Mouse (Mus musculus) hindbrain, embryonic 13.5 days (tissue): ENCODE results near the gene Srrm1. TPM values are rescaled to one million over a fixed set of nuclear protein-coding genes. Genes with fewer than 3 reads are reported as not detected.
"Not testable (repeated sequence)": the region's sequence is repeated elsewhere in the genome, so short reads cannot be mapped to it uniquely, and the experiment has no call there.

Experiments
- ATAC-seq: fragments of 200-750 bp; cut with Nextera tagmentation; 2 replicates; pipeline ENCODE4 v1.8.0; 2017; ENCODE audit warnings: moderate TSS enrichment; ENCODE audit not compliant: low FRiP score
- H3K27ac ChIP-seq: fragments of 300-500 bp; sonication (generic); 2 replicates; pipeline ENCODE4 v1.5.1; 2015; ENCODE audit warnings: inconsistent platforms, mild to moderate bottlenecking, moderate library complexity
- H3K27me3 ChIP-seq: fragments of 300-500 bp; sonication (generic); 2 replicates; pipeline ENCODE4 v1.6.1; 2015; ENCODE audit warnings: mild to moderate bottlenecking, inconsistent platforms
- H3K36me3 ChIP-seq: fragments of 300-500 bp; sonication (generic); 2 replicates; pipeline ENCODE4 v1.6.1; 2015; ENCODE audit warnings: mild to moderate bottlenecking, inconsistent platforms
- H3K4me1 ChIP-seq: fragments of 300-500 bp; sonication (generic); replicated peaks from 2 replicates; pipeline ENCODE4 v1.6.1; 2015; ENCODE audit warnings: inconsistent platforms
- H3K4me2 ChIP-seq: fragments of 300-500 bp; sonication (generic); 2 replicates; pipeline ENCODE4 v1.6.1; 2015; ENCODE audit warnings: inconsistent platforms, mild to moderate bottlenecking, moderate library complexity
- H3K4me3 ChIP-seq: fragments of 300-500 bp; sonication (generic); 2 replicates; pipeline ENCODE4 v1.5.1; 2015; ENCODE audit warnings: mild to moderate bottlenecking, inconsistent platforms
- H3K9ac ChIP-seq: fragments of 300-500 bp; sonication (generic); 2 replicates; pipeline ENCODE4 v1.6.1; 2015; ENCODE audit warnings: mild to moderate bottlenecking, inconsistent platforms
- H3K9me3 ChIP-seq: fragments of 300-500 bp; sonication (generic); 2 replicates; pipeline ENCODE4 v1.6.1; 2016; ENCODE audit warnings: inconsistent platforms
- WGBS: fragments of 180-500 bp; shearing (Covaris S2); methylation state at CpG from one replicate; pipeline ENCODE4 v1.1.7; 2015; 5-methylcytosine and 5-hydroxymethylcytosine counted together
- polyA plus RNA-seq: library from polyadenylated mRNA; unstranded; fragments of >200 nt; fragmentation: Nextera tagmentation; extraction: Ambion mirVana; gene quantifications from 2 replicates; pipeline ENCODE4 v1.2.1, GENCODE M21; 2015

Gene Srrm1
- polyA plus RNA-seq, 1 experiment from 2014 or later = 220 TPM

- ATAC-seq = no peak
- 83% methylated on average over 11 of the region's 11 CpGs for WGBS
- no peaks in the 10 kb centered on the region for H3K27me3 ChIP-seq
- no peak overlapping the region for H3K27ac ChIP-seq
- no peak overlapping the region for H3K4me3 ChIP-seq
- no peaks in the 10 kb centered on the region for H3K9me3 ChIP-seq
- no peak overlapping the region for H3K4me2 ChIP-seq
- H3K9ac ChIP-seq = no peak overlapping the region
- H3K4me1 ChIP-seq = no peaks in the 10 kb centered on the region
- no peaks in the 10 kb centered on the region for H3K36me3 ChIP-seq
Measured at GRCm38 (mm10) chr4:135377241-135377640, 24.1 kb upstream of the Srrm1 start.

- H3K4me3 ChIP-seq = no peak overlapping the region
- no peak overlapping the region for H3K4me2 ChIP-seq
- no peak for ATAC-seq
- no peaks in the 10 kb centered on the region for H3K36me3 ChIP-seq
- no peaks in the 10 kb centered on the region for H3K4me1 ChIP-seq
- no peak overlapping the region for H3K9ac ChIP-seq
- WGBS = 70% methylated on average over 3 of the region's 3 CpGs
- H3K27ac ChIP-seq = no peak overlapping the region
- no peaks in the 10 kb centered on the region for H3K27me3 ChIP-seq
- H3K9me3 ChIP-seq = no peaks in the 10 kb centered on the region
Measured at GRCm38 (mm10) chr4:135375444-135375843, 22.3 kb upstream of the Srrm1 start.

DNA sequence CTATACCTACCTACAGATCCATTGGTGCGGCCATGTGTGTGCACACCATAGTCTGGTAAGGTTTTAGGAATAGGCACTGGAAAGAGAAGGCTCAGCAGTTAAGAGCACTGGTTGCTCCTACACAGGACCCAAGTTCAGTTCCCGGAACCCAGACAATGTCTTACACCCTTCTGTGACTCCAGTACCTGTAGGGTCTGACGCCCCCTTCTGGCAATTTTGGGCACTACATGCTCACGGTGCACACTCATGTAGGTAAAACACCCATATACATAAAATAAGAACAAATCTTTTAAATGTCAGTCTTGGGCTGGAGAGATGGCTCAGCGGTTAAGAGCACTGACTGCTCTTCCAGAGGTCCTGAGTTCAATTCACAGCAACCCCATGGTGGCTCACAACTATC lies 20.2 kb upstream of the Srrm1 start:
- H3K9me3 ChIP-seq = no peaks in the 10 kb centered on the region
- H3K4me1 ChIP-seq = no peaks in the 10 kb centered on the region
- H3K27ac ChIP-seq = no peak overlapping the region
- no peak overlapping the region for H3K9ac ChIP-seq
- WGBS = 81% methylated on average over 5 of the region's 5 CpGs
- no peaks in the 10 kb centered on the region for H3K27me3 ChIP-seq
- ATAC-seq = no peak
- no peaks in the 10 kb centered on the region for H3K36me3 ChIP-seq
- H3K4me3 ChIP-seq = no peak overlapping the region
- H3K4me2 ChIP-seq = no peak overlapping the region

GRCm38 (mm10) chr4:135370372-135370771 lies 17.3 kb upstream of the Srrm1 start:
- Histone ChIP-seq H3K4me1 (no peaks in the 10 kb centered on the region), H3K4me3 (no peak overlapping the region), H3K36me3 (no peaks in the 10 kb centered on the region), H3K9ac (no peak overlapping the region), H3K4me2 (no peak overlapping the region), H3K27ac (no peak overlapping the region), H3K27me3 (no peaks in the 10 kb centered on the region), H3K9me3 (no peaks in the 10 kb centered on the region)
- no peak for ATAC-seq
- 65% methylated on average over 11 of the region's 11 CpGs for WGBS

DNA sequence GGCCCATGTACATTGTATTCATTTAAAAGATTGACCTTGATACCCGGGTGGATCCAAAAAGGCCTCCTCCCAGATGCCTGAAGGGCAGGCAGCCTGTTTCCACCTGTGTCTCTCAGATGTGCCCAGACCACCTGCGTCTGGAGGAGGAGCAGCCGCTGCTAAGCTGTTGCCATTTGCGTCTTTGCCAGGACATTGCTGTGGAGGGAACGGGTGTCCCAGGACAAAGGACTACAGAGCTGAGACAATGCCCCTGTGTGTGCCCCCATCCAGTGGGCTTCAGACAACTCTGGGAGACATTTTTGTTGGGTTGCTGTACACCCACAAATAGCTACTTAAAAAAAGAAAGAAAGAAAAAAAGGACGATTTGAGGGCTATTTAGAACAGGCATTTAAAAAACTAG lies 9.7 kb upstream of the Srrm1 start:
- no peak for ATAC-seq
- no peaks in the 10 kb centered on the region for H3K36me3 ChIP-seq
- H3K9ac ChIP-seq = no peak overlapping the region
- H3K4me3 ChIP-seq = no peak overlapping the region
- H3K9me3 ChIP-seq = no peaks in the 10 kb centered on the region
- no peak overlapping the region for H3K4me2 ChIP-seq
- no peaks in the 10 kb centered on the region for H3K27me3 ChIP-seq
- 30% methylated on average over 6 of the region's 6 CpGs for WGBS
- no peaks in the 10 kb centered on the region for H3K4me1 ChIP-seq
- no peak overlapping the region for H3K27ac ChIP-seq

DNA sequence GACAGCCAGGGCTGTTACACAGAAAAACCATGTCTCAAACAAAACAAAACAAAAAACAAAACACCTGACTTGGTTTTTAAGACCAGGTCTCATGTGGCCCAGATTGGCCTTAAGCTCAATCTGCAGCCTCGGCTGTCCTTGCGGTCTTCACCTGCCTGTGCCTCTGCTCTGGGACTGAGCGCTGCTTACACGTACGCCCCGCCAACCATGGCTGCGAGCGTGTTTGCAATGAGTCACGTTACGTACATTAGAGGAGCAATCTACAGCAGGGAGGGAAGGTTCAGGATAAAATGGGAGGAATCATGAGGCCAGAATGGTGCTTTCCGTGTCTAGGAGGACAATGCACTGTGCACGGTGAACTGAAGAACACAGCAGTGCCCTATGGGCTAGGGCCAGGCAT lies 8.6 kb upstream of the Srrm1 start:
- Histone ChIP-seq H3K9ac (no peak overlapping the region), H3K36me3 (no peaks in the 10 kb centered on the region), H3K4me3 (no peak overlapping the region), H3K27me3 (0 out of 2 replicates have a peak, but pooled peaks cover 9% of the 10 kb centered on the region), H3K27ac (no peak overlapping the region), H3K9me3 (no peaks in the 10 kb centered on the region), H3K4me1 (no peaks in the 10 kb centered on the region), H3K4me2 (no peak overlapping the region)
- 89% methylated on average over 12 of the region's 12 CpGs for WGBS
- no peak for ATAC-seq

- Histone ChIP-seq H3K4me3 (no peak overlapping the region), H3K27me3 (0 out of 2 replicates have a peak, but pooled peaks cover 9% of the 10 kb centered on the region), H3K9ac (no peak overlapping the region), H3K9me3 (no peaks in the 10 kb centered on the region), H3K4me2 (no peak overlapping the region), H3K36me3 (no peaks in the 10 kb centered on the region), H3K4me1 (peaks cover 9% of the 10 kb centered on the region), H3K27ac (no peak overlapping the region)
- no peak for ATAC-seq
- 3% methylated on average over 6 of the region's 6 CpGs for WGBS
Measured at GRCm38 (mm10) chr4:135358736-135359135, 5.6 kb upstream of the Srrm1 start.

DNA sequence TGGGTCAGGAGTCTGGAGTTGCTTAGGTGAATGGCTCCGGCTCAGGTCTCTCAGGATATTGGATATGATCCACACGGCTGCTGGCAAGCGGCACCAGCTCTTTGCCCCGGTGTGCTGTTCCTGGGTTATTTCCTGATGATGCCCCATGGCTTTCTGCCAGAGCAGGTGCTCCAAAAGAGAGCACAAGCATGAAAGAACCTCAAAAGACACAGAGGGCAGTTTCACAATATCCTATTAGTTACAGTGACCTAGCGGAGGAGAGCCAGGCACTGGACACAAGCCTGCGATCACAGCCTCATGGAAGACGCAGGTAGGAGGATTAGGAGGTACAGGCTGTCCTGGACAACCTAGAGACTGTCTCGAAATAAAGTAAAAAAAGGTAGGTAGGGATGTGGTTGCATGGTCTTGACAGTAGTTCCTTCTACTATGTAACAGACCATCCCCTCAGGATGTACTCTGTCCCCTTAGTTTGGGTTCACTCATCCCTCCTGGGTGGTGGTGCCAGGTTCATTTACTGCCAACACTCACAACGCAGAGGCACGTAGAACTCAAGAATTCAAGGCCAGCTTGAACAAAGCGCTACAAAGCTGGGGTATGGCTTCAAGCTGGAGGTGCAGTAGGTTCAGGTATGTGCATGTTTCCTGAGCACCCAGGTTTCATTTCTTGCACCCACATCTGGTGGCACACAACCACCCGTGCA lies 4.2 kb upstream of the Srrm1 start:
- no peak overlapping the region for H3K9ac ChIP-seq
- H3K4me2 ChIP-seq = no peak overlapping the region
- no peak for ATAC-seq
- no peaks in the 10 kb centered on the region for H3K9me3 ChIP-seq
- H3K27me3 ChIP-seq = 0 out of 2 replicates have a peak, but pooled peaks cover 9% of the 10 kb centered on the region
- H3K36me3 ChIP-seq = no peaks in the 10 kb centered on the region
- H3K4me1 ChIP-seq = peaks cover 9% of the 10 kb centered on the region
- 88% methylated on average over 12 of the region's 12 CpGs for WGBS
- no peak overlapping the region for H3K4me3 ChIP-seq
- no peak overlapping the region for H3K27ac ChIP-seq

DNA sequence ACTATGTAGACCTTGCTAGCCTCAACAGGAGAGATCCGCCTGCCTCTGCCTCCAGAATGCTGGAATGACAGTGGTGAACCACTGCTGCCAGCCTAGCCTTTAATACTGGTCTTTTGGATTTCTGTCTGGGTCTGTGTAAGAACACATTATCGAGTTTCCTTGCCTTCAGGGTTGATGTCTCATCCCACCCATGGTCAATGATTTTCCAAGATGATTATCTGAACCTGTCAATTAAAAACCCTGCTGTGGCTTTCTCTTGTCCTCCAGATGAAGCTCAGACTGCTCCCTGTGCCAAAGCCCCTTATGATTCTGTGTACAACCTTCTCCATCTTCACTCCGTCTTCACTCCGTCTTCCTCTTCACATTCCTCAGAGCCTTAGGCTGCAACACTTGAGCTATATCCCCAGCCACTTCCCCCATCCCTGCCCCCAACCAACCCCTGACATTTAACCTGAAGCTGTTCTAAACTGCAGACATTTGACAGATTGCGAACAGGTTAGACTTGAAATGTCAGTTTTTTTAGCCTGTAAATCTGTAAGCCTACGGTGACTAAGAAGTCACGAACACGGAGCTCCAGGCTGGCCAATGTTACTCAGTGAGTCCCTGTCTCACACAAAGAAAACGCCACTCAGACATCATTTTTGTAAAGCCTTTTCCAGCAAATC lies 2.9 kb upstream of the Srrm1 start:
- ATAC-seq = no peak
- no peak overlapping the region for H3K9ac ChIP-seq
- H3K4me1 ChIP-seq = peaks cover 22% of the 10 kb centered on the region
- 0 out of 2 replicates have a peak, but pooled peaks cover 9% of the 10 kb centered on the region for H3K27me3 ChIP-seq
- no peaks in the 10 kb centered on the region for H3K36me3 ChIP-seq
- H3K9me3 ChIP-seq = no peaks in the 10 kb centered on the region
- WGBS = 84% methylated on average over 9 of the region's 9 CpGs
- H3K27ac ChIP-seq = no peak overlapping the region
- no peak overlapping the region for H3K4me2 ChIP-seq
- H3K4me3 ChIP-seq = no peak overlapping the region

- not testable (repeated sequence) for H3K4me3 ChIP-seq, H3K27me3 ChIP-seq, H3K4me2 ChIP-seq, H3K36me3 ChIP-seq, ATAC-seq, H3K9me3 ChIP-seq
- Histone ChIP-seq H3K27ac (peak overlapping the region; percentile 96; the same call in 1 of the 2 replicates), H3K4me1 (peaks cover 22% of the 10 kb centered on the region), H3K9ac (peak overlapping the region; percentile 74; the same call in 1 of the 2 replicates)
Measured at GRCm38 (mm10) chr4:135354751-135355150, 1.6 kb upstream of the Srrm1 start.

- no peak for ATAC-seq
- H3K4me3 ChIP-seq = peak overlapping the region; percentile 99
- H3K27me3 ChIP-seq = 0 out of 2 replicates have a peak, but pooled peaks cover 9% of the 10 kb centered on the region
- WGBS = 22% methylated on average over 12 of the region's 12 CpGs
- H3K9me3 ChIP-seq = no peaks in the 10 kb centered on the region
- peaks cover 9% of the 10 kb centered on the region; the same call in 1 of the 2 replicates for H3K36me3 ChIP-seq
- peak overlapping the region; percentile 74 for H3K9ac ChIP-seq
- H3K4me1 ChIP-seq = peaks cover 22% of the 10 kb centered on the region
- H3K4me2 ChIP-seq = peak overlapping the region; percentile 72
- H3K27ac ChIP-seq = peak overlapping the region; percentile 96
Measured at GRCm38 (mm10) chr4:135353794-135354450, 801 bp upstream of the Srrm1 start.

DNA sequence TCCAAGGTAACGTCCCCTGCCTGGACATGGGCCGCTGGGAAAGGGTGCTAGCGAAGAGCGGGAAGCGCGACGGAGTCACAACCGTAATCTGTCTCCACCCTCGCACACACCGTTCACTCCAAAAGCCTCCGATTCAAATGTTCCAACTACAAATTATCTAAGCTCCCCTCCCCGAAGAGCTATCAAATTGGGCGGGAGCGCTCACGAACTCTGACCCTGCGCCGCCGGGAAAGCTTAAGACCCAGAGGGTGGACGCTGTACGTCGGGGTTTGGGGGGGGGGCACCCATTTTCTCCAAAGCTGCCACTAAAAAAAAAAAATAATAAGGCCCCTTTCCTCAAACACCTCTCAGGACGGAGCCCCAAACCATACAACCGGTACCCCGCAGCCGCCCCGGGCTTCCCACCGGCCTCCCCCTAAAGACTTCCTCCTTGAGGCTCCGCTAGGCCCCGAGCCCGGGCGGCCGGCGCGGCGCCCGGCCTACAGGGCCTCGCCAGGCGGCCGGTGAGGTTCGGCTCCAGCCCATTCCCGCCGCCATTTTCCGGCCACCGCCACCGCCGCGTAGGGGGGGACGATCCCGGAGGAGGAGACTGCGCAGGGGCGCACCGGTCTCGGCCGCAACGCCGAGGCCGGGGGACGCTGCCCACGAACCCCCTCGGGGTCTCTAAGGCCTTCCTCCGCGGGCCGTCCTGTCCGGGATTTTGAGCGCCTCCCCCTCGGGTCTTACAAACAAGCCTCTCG lies 625 bp downstream of the Srrm1 start:
- Histone ChIP-seq H3K27me3 (0 out of 2 replicates have a peak, but pooled peaks cover 6% of the 10 kb centered on the region), H3K4me1 (peaks cover 22% of the 10 kb centered on the region), H3K9ac (peak overlapping the region; percentile 99), H3K4me2 (peak overlapping the region; percentile 82), H3K36me3 (peaks cover 9% of the 10 kb centered on the region), H3K4me3 (peak overlapping the region; percentile 99), H3K27ac (peak overlapping the region; percentile 95), H3K9me3 (no peaks in the 10 kb centered on the region)
- WGBS = under 1% methylated on average over 67 of the region's 67 CpGs
- peak; percentile 63 for ATAC-seq
